Mouse (Mus musculus) hindbrain, embryonic 13.5 days (tissue): ENCODE results near the gene Ryr3. TPM values are rescaled to one million over a fixed set of nuclear protein-coding genes. Genes with fewer than 3 reads are reported as not detected.
"Not testable (repeated sequence)": the region's sequence is repeated elsewhere in the genome, so short reads cannot be mapped to it uniquely, and the experiment has no call there.

Experiments
- ATAC-seq: fragments of 200-750 bp; cut with Nextera tagmentation; 2 replicates; pipeline ENCODE4 v1.8.0; 2017; ENCODE audit warnings: moderate TSS enrichment; ENCODE audit not compliant: low FRiP score
- H3K27ac ChIP-seq: fragments of 300-500 bp; sonication (generic); 2 replicates; pipeline ENCODE4 v1.5.1; 2015; ENCODE audit warnings: inconsistent platforms, mild to moderate bottlenecking, moderate library complexity
- H3K27me3 ChIP-seq: fragments of 300-500 bp; sonication (generic); 2 replicates; pipeline ENCODE4 v1.6.1; 2015; ENCODE audit warnings: mild to moderate bottlenecking, inconsistent platforms
- H3K36me3 ChIP-seq: fragments of 300-500 bp; sonication (generic); 2 replicates; pipeline ENCODE4 v1.6.1; 2015; ENCODE audit warnings: mild to moderate bottlenecking, inconsistent platforms
- H3K4me1 ChIP-seq: fragments of 300-500 bp; sonication (generic); replicated peaks from 2 replicates; pipeline ENCODE4 v1.6.1; 2015; ENCODE audit warnings: inconsistent platforms
- H3K4me2 ChIP-seq: fragments of 300-500 bp; sonication (generic); 2 replicates; pipeline ENCODE4 v1.6.1; 2015; ENCODE audit warnings: inconsistent platforms, mild to moderate bottlenecking, moderate library complexity
- H3K4me3 ChIP-seq: fragments of 300-500 bp; sonication (generic); 2 replicates; pipeline ENCODE4 v1.5.1; 2015; ENCODE audit warnings: mild to moderate bottlenecking, inconsistent platforms
- H3K9ac ChIP-seq: fragments of 300-500 bp; sonication (generic); 2 replicates; pipeline ENCODE4 v1.6.1; 2015; ENCODE audit warnings: mild to moderate bottlenecking, inconsistent platforms
- H3K9me3 ChIP-seq: fragments of 300-500 bp; sonication (generic); 2 replicates; pipeline ENCODE4 v1.6.1; 2016; ENCODE audit warnings: inconsistent platforms
- WGBS: fragments of 180-500 bp; shearing (Covaris S2); methylation state at CpG from one replicate; pipeline ENCODE4 v1.1.7; 2015; 5-methylcytosine and 5-hydroxymethylcytosine counted together
- polyA plus RNA-seq: library from polyadenylated mRNA; unstranded; fragments of >200 nt; fragmentation: Nextera tagmentation; extraction: Ambion mirVana; gene quantifications from 2 replicates; pipeline ENCODE4 v1.2.1, GENCODE M21; 2015

Ryr3 gene
- polyA plus RNA-seq, 1 experiment from 2014 or later: 3.9 TPM

DNA sequence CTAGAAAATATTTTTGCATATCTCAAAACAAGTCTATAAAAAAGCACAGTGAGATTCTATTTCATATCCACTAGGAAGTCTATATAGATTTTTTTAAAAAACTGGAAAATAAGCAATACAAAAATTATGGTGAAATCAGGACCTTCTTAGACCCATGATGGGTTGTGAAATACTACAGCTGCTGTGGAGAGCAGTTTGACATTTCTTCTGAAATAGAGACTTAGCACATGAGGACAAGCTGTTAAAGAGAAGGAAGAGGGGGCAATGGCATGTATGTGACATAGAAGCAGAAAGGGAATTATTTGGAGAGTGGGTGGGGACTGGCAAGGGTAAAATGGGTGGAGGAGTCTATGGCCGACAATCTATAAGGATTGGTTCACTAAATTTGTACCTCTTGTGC lies 124.1 kb downstream of the Ryr3 start:
- 83% methylated on average over 1 of the region's 1 CpGs for WGBS
- no peaks in the 10 kb centered on the region for H3K9me3 ChIP-seq
- H3K4me3 ChIP-seq: no peak overlapping the region
- H3K4me2 ChIP-seq: no peak overlapping the region
- H3K4me1 ChIP-seq: no peaks in the 10 kb centered on the region
- no peak for ATAC-seq
- no peaks in the 10 kb centered on the region for H3K36me3 ChIP-seq
- H3K27me3 ChIP-seq: no peaks in the 10 kb centered on the region
- no peak overlapping the region for H3K9ac ChIP-seq
- H3K27ac ChIP-seq: no peak overlapping the region

DNA sequence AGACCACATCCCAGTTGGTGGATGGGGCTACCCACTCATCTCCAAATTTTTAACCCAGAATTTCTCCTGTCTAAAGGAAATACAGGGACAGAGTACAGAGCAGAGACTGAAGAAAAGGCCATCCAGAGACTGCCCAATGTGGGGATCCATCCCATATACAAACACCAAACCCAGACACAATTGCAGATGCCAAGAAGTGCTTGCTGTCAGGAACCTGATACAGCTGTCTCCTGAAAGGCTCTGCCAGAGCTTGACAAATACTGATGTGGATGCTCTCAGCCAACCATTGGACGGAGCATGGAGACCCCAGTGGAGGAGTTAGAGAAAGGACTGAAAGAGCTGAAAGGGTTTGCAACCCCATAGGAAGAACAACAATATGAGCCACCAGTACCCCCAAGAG lies 125.6 kb downstream of the Ryr3 start:
- 82% methylated on average over 1 of the region's 1 CpGs for WGBS
- H3K9ac ChIP-seq, H3K9me3 ChIP-seq, ATAC-seq, H3K27ac ChIP-seq, H3K4me3 ChIP-seq, H3K27me3 ChIP-seq, H3K4me1 ChIP-seq, H3K36me3 ChIP-seq, H3K4me2 ChIP-seq: not testable (repeated sequence)

DNA sequence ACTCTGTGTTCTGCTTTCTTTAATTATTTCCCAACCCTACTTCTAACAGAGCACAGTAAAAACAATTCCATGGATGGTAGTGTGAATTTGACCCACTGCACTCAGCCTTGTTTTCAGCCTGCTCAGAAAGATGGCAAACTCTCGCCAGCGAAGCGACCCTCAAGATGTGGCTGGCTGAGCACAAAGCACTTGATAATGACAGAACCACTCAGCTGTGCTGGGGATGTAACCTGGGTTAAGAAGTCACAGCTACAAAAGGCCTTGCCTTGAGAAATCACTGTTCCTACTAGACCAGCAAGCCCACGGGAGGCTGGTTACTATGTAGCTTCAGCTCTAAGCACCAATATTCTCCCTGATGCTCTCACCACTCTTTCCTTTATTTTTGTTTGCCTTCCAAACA lies 140.5 kb downstream of the Ryr3 start:
- no peaks in the 10 kb centered on the region for H3K4me1 ChIP-seq
- no peak overlapping the region for H3K4me2 ChIP-seq
- ATAC-seq: no peak
- H3K4me3 ChIP-seq: no peak overlapping the region
- 70% methylated on average over 4 of the region's 4 CpGs for WGBS
- H3K36me3 ChIP-seq: no peaks in the 10 kb centered on the region
- no peak overlapping the region for H3K9ac ChIP-seq
- no peaks in the 10 kb centered on the region for H3K27me3 ChIP-seq
- H3K27ac ChIP-seq: no peak overlapping the region
- H3K9me3 ChIP-seq: no peaks in the 10 kb centered on the region

DNA sequence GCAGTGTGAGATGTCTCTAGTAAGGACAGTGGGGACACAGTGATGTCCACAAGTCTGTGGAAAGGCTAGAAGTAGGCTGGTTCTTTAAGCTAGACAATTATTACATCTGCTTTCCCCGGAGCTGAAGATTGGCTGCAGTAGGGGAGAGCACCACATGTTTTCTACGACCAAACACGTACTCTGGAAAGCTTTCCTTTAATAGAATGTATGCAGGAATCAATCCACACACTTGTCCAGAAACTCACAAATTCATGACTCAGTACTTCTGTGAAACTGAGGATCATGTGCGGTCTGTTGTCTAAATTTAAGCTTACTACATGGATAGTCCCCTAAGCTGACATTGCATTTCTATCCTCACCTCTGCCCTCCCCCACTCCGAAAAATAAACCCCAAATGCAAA lies 157.5 kb downstream of the Ryr3 start:
- no peaks in the 10 kb centered on the region for H3K27me3 ChIP-seq

DNA sequence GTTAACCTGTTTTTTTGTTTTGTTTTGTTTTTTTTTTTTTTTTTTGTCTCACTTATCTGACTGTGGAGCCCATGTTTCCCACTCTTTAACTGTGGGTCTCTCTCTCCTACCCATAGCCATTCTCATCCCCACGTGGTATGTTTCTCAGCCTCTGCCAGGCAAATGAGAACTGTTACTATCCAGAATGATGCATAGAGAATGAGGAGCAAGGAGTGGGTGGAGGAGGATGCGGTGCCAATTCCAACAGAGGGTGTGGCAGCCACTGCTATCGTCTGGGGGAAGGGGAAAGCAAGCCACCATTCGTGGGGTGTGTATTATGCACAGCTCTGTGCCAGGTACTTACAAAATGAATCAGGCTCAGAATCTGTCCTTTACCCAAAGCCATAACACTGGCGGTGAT lies 158.0 kb downstream of the Ryr3 start:
- no peaks in the 10 kb centered on the region for H3K36me3 ChIP-seq
- no peaks in the 10 kb centered on the region for H3K27me3 ChIP-seq
- no peak overlapping the region for H3K4me2 ChIP-seq
- WGBS: 73% methylated on average over 5 of the region's 5 CpGs
- no peaks in the 10 kb centered on the region for H3K4me1 ChIP-seq
- H3K9ac ChIP-seq: no peak overlapping the region
- H3K4me3 ChIP-seq: no peak overlapping the region
- H3K27ac ChIP-seq: no peak overlapping the region
- no peaks in the 10 kb centered on the region for H3K9me3 ChIP-seq
- no peak for ATAC-seq

More for the DNA sequence above, 157.5 kb downstream of the Ryr3 start:
- H3K9ac ChIP-seq: no peak overlapping the region
- no peaks in the 10 kb centered on the region for H3K4me1 ChIP-seq
- H3K4me2 ChIP-seq: no peak overlapping the region
- H3K36me3 ChIP-seq: no peaks in the 10 kb centered on the region
- no peak for ATAC-seq
- H3K4me3 ChIP-seq: no peak overlapping the region
- H3K9me3 ChIP-seq: no peaks in the 10 kb centered on the region
- WGBS: 89% methylated on average over 5 of the region's 5 CpGs
- no peak overlapping the region for H3K27ac ChIP-seq

DNA sequence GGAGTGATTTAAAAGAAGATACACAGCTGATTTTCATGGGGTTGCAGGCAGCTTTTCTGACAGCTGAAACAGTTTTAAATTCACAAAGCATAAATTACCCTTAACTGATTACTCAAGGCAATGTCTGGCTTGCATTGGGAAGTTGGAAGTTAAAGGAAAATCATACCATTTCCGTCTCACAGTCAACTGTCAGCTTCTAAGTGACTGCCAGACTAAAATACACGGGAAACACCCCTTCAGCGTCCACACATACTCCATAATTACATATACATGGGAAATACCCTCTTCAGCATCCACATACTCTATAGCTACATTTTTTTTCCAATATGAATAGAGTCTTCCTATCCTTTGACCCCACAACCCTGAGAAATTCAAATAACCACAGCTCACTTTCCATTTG lies 158.8 kb downstream of the Ryr3 start:
- H3K9ac ChIP-seq: no peak overlapping the region
- H3K27ac ChIP-seq: no peak overlapping the region
- no peak overlapping the region for H3K4me3 ChIP-seq
- no peak overlapping the region for H3K4me2 ChIP-seq
- no peaks in the 10 kb centered on the region for H3K9me3 ChIP-seq
- no peaks in the 10 kb centered on the region for H3K36me3 ChIP-seq
- no peak for ATAC-seq
- H3K4me1 ChIP-seq: no peaks in the 10 kb centered on the region
- WGBS: 78% methylated on average over 3 of the region's 3 CpGs
- no peaks in the 10 kb centered on the region for H3K27me3 ChIP-seq

DNA sequence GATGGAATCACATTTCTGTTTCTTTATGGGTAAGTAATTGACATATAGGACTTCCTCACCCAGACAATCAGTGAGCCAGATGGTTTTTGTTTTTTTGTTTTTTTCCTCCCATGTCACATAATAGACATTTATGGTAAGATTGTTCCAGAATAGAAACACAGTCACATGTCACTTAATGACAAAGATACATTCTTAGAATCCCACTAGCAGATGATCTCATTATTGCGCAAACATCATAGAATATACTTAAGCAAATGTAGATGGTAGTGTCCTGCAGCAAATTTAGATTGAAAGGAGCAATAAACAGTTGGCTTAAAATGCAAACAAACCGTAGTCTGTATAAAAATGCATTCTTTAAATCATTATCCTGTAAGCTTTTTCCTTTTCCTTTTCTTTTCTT lies 161.3 kb downstream of the Ryr3 start:
- Histone ChIP-seq H3K4me3 (no peak overlapping the region), H3K4me2 (no peak overlapping the region), H3K27ac (no peak overlapping the region), H3K27me3 (no peaks in the 10 kb centered on the region), H3K36me3 (no peaks in the 10 kb centered on the region), H3K9ac (no peak overlapping the region), H3K9me3 (no peaks in the 10 kb centered on the region), H3K4me1 (no peaks in the 10 kb centered on the region)
- ATAC-seq: no peak
- WGBS: 90% methylated on average over 2 of the region's 2 CpGs

DNA sequence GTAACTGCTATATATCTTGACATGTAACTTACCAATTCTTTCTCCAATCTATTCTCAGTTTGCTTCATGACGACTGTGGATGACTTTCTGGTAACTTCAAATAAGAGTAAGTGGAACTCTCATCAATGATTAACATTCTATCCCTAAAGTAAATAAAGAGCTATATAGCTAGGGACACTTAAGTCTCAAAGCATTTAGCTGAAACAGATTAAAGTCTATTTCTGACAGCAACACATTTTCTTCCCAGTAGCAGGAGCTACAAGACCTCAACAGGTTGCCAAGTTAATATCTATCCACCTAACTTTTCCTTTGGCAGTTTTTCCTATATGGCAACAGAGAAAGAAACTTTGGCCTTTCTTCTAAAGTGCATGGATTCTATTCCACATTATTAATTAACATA lies 167.1 kb downstream of the Ryr3 start:
- no peak for ATAC-seq
- Histone ChIP-seq H3K36me3 (no peaks in the 10 kb centered on the region), H3K4me1 (no peaks in the 10 kb centered on the region), H3K4me2 (no peak overlapping the region), H3K27me3 (no peaks in the 10 kb centered on the region), H3K9me3 (no peaks in the 10 kb centered on the region), H3K4me3 (no peak overlapping the region), H3K9ac (no peak overlapping the region), H3K27ac (no peak overlapping the region)
- 75% methylated on average over 1 of the region's 1 CpGs for WGBS

DNA sequence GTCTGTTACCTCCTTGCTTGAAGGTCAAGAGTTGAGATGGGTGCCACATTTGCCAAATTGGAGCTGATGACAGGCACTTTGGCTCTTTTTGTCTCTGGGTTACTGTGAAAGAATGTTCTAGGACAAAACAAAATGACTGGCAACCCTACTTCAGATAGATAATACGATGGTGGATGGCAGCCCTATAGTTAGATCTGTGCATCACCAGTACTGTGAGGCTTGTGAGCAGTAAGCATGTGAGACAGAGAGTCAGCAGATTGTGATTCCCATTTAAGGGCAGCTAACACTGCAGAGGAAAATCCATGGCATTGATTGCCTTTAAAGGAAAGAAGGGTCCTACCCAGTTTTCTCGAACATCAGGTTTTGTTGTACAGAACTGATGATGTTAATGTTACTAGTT lies 180.3 kb downstream of the Ryr3 start:
- Histone ChIP-seq H3K9ac (no peak overlapping the region), H3K36me3 (no peaks in the 10 kb centered on the region), H3K9me3 (no peaks in the 10 kb centered on the region), H3K27ac (no peak overlapping the region), H3K4me2 (no peak overlapping the region), H3K27me3 (no peaks in the 10 kb centered on the region), H3K4me3 (no peak overlapping the region), H3K4me1 (no peaks in the 10 kb centered on the region)
- 92% methylated on average over 2 of the region's 2 CpGs for WGBS
- no peak for ATAC-seq

DNA sequence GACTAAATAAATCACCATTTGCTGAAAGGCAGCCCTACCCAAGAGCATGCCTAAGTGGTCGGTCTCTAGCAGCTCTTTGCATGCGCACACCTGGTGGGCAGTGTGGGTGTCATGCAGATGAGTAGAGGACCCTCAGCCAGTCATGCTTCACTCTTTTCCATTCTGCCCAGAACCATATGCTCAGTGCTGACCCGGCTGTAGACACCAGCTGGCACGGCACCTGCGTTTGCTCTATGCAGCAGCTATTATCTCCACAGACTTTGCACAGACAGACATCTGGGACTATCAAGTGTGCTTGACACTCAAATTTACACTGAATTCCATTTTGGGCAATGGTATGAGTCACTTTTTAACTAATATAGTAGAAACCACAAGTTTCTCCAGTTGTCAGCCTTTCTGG lies 186.2 kb downstream of the Ryr3 start:
- no peaks in the 10 kb centered on the region for H3K4me1 ChIP-seq
- no peak overlapping the region for H3K4me2 ChIP-seq
- no peak for ATAC-seq
- no peak overlapping the region for H3K4me3 ChIP-seq
- whole genome bisulfite sequencing: 82% methylated on average over 5 of the region's 5 CpGs
- H3K9me3 ChIP-seq: no peaks in the 10 kb centered on the region
- no peak overlapping the region for H3K27ac ChIP-seq
- H3K27me3 ChIP-seq: no peaks in the 10 kb centered on the region
- H3K36me3 ChIP-seq: no peaks in the 10 kb centered on the region
- no peak overlapping the region for H3K9ac ChIP-seq

DNA sequence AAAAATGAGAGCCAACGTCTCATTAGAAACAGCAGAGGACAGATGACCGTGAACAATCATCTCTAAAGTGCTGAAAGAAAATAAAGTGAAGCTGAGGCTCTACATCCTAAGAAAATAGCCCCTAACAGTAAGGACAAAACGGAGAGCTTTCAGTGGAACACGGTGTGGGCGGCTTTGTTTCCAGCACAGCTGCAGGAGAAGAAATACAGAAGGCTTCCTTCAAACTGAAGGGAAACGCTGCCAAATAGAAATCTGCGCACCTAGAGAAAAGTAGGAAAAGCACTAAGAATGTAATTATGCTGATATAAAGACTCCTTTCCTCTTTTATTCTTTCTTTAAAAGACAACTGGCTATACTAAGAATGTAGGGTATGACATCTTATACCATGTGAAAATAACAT lies 197.0 kb downstream of the Ryr3 start:
- no peak for ATAC-seq
- Histone ChIP-seq H3K9ac (no peak overlapping the region), H3K27me3 (no peaks in the 10 kb centered on the region), H3K9me3 (no peaks in the 10 kb centered on the region), H3K4me2 (no peak overlapping the region), H3K4me1 (no peaks in the 10 kb centered on the region), H3K4me3 (no peak overlapping the region), H3K36me3 (no peaks in the 10 kb centered on the region), H3K27ac (no peak overlapping the region)
- 64% methylated on average over 7 of the region's 7 CpGs for WGBS

DNA sequence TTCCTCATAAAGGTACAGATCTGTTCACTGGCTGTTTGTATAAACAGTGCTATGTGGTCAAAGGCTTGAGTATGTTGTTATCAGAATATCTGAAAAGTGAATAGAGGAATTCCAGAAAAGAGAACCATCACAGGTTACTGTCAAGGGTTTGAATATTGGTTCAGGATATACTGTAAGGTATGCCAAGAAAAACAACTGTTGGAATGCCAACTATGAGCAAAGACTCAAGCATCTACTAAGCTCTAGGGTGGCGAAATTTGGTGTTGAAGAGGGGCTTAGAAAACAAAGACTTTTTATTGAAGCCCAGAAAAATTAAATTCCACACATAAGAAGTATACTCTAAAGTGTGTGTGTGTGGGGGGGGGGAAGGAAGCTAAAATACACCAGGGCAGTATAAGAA lies 198.6 kb downstream of the Ryr3 start:
- no peaks in the 10 kb centered on the region for H3K9me3 ChIP-seq
- H3K27me3 ChIP-seq: no peaks in the 10 kb centered on the region
- H3K36me3 ChIP-seq: no peaks in the 10 kb centered on the region
- no peak overlapping the region for H3K4me2 ChIP-seq
- ATAC-seq: no peak
- no peak overlapping the region for H3K27ac ChIP-seq
- no peaks in the 10 kb centered on the region for H3K4me1 ChIP-seq
- WGBS: 78% methylated on average over 1 of the region's 1 CpGs
- H3K4me3 ChIP-seq: no peak overlapping the region
- no peak overlapping the region for H3K9ac ChIP-seq

DNA sequence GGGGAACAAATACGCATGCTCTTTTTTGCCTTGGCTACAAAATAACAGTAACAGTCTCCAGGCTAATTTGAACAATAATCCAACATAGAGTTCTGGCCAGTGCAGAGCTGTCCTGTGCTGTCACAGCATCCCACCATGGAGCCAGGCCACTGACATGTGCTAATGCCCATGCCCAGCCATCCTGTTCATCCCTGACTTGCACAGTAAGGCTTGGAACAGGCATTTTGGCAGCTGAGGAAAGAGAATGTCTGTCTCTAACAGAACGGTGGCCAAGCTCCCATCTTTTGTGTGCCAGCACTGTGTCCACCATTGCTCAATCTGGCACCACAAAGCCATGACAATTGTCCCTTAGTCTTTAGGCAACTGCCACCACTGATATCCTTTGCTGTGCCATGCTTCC lies 200.7 kb downstream of the Ryr3 start:
- Histone ChIP-seq H3K9me3 (no peaks in the 10 kb centered on the region), H3K4me3 (no peak overlapping the region), H3K36me3 (no peaks in the 10 kb centered on the region), H3K27ac (no peak overlapping the region), H3K9ac (no peak overlapping the region), H3K4me1 (no peaks in the 10 kb centered on the region), H3K4me2 (no peak overlapping the region), H3K27me3 (no peaks in the 10 kb centered on the region)
- 83% methylated on average over 2 of the region's 2 CpGs for WGBS
- no peak for ATAC-seq
